Comparison of ENCODE assay signal across 10 mouse cellular contexts in the genomic region with DNA sequence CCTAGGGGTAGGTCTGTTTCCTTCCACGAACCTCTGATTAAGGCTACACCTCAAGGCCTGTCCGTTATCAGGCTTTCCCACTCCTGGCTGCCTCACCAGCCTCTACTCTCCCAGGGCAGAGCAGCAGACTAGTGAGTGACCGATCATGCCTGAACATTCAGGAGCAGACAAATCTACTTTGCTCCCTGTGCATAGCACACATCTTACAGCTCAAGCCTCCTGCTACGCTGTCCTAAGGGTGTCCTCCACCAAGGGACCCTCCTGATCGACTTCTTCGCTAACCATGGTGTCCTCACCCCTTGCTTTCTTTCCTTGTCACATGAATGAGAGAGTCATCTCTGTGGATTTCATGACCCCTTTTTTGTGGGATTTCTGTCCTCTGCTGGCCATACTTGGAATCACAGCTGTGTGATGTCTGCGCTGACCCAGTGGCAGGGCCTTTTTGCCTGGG. TPM values are rescaled to one million over a fixed set of nuclear protein-coding genes. Genes with fewer than 3 reads are reported as not detected.
DNase-seq lines count a peak whose midpoint lies in the region; ATAC-seq and TF ChIP-seq lines count a peak whose summit lies in the region.
"Had no signal": no experiment of that assay in that cellular context is flagged by ENCODE, and none has a peak within 500 bp of the region (broad histone marks: within the 10 kb centered on the region; RNA-seq: fewer than 3 reads in every experiment).

No protein-coding gene starts in this region.

- H3K27me3 ChIP-seq in liver, embryonic 16.5 days (ENCODE audit: control insufficient read depth, insufficient read depth, low read depth, low read length), result no peaks in the 10 kb centered on the region

- 21% methylated on average over 7 of the region's 7 CpGs for WGBS in liver, embryonic 16.5 days (ENCODE audit: insufficient replicate concordance)

- DNase-seq in cerebellum, adult 18-20 months, result peak; percentile 18 to 31
- peak; percentile 27 for DNase-seq in urinary bladder, postnatal 14 days (ENCODE audit: low spot score)
- DNase-seq in urinary bladder, postnatal 4 days (ENCODE audit: low spot score in 2 of 2), result no peak
- peak; percentile 71 for DNase-seq in heart, postnatal 4 days
- DNase-seq in right cerebral cortex, postnatal 25 days, result peak; percentile 5

- H3K27ac ChIP-seq in cortical plate, adult 2 months (ENCODE audit: insufficient read depth, low read length), result no peak overlapping the region
- peak overlapping the region; percentile 92 for H3K27ac ChIP-seq in liver, embryonic 16.5 days (ENCODE audit: low read length)

- no peak overlapping the region for H3K4me3 ChIP-seq in cortical plate, adult 2 months (ENCODE audit: insufficient read depth, low read length)
- peak overlapping the region; percentile 33 for H3K4me3 ChIP-seq in liver, embryonic 16.5 days (ENCODE audit: low read depth, low read length)

- H3K4me1 ChIP-seq in cortical plate, adult 2 months (ENCODE audit: control insufficient read depth, insufficient read depth, low read length), result no peaks in the 10 kb centered on the region
- peaks cover 19% of the 10 kb centered on the region for H3K4me1 ChIP-seq in liver, embryonic 16.5 days (ENCODE audit: control insufficient read depth, low read depth, low read length)

- no peaks in the 10 kb centered on the region for H3K9me3 ChIP-seq in liver, embryonic 16.5 days (replicated peaks; ENCODE audit: control insufficient read depth, low read length)

- TF ChIP-seq CTCF in cortical plate, adult 2 months (IDR thresholded peaks at IDR 0.05; ENCODE audit: extremely low read depth, insufficient read depth, low read length), result peak; percentile 58

- no peak for TF ChIP-seq POLR2A in cortical plate, adult 2 months (IDR thresholded peaks at IDR 0.05; ENCODE audit: extremely low read depth, insufficient read depth, low read length)

- no peak for ATAC-seq in cerebellum, adult (ENCODE audit: insufficient number of reproducible peaks, low FRiP score, low TSS enrichment)
- ATAC-seq in liver, embryonic 16.5 days (ENCODE audit: low read depth), result peak; percentile 100

- H3K4me2 ChIP-seq in liver, embryonic 16.5 days (ENCODE audit: low read depth, low read length), result peak overlapping the region; percentile 59

- peak overlapping the region; percentile 47 for H3K9ac ChIP-seq in liver, embryonic 16.5 days (ENCODE audit: low read depth, low read length)

- H3K36me3 ChIP-seq in liver, embryonic 16.5 days (ENCODE audit: control insufficient read depth, insufficient read depth), result no peaks in the 10 kb centered on the region

RNA-seq across cellular contexts. Expression of a gene that starts 7.0 kb away (rescaled TPM):
- polyA plus RNA-seq in cortical plate, adult 2 months (2012; rRNA removed), result not detected in 2 replicates
- total RNA-seq in heart, postnatal 4 days (2021), result not detected
- not detected in 2 replicates for polyA plus RNA-seq in liver, embryonic 16.5 days (2015; fragmentation: Nextera tagmentation; extraction: Ambion mirVana)
- total RNA-seq: layer of hippocampus, postnatal 36 days had no signal
- polyA plus RNA-seq: stomach, embryonic 14.5 days had no signal

RNA-seq across cellular contexts. Expression of a gene that starts 10.4 kb away (rescaled TPM):
- polyA plus RNA-seq in cortical plate, adult 2 months (2012; rRNA removed), result not detected in 2 replicates
- not detected for total RNA-seq in heart, postnatal 4 days (2021)
- polyA plus RNA-seq in liver, embryonic 16.5 days (2015; fragmentation: Nextera tagmentation; extraction: Ambion mirVana), result not detected in 2 replicates
- total RNA-seq: layer of hippocampus, postnatal 36 days had no signal
- polyA plus RNA-seq: stomach, embryonic 14.5 days had no signal

RNA-seq across cellular contexts. Expression of a gene that starts 17.6 kb away (rescaled TPM):
- not detected in 2 replicates for polyA plus RNA-seq in cortical plate, adult 2 months (2012; rRNA removed)
- total RNA-seq in heart, postnatal 4 days (2021), result not detected
- polyA plus RNA-seq in liver, embryonic 16.5 days (2015; fragmentation: Nextera tagmentation; extraction: Ambion mirVana), result not detected in 2 replicates
- total RNA-seq: layer of hippocampus, postnatal 36 days had no signal
- polyA plus RNA-seq: stomach, embryonic 14.5 days had no signal

RNA-seq across cellular contexts. Expression of a gene that starts 28.0 kb away (rescaled TPM):
- not detected in 2 replicates for polyA plus RNA-seq in cortical plate, adult 2 months (2012; rRNA removed)
- not detected for total RNA-seq in heart, postnatal 4 days (2021)
- not detected in 2 replicates for polyA plus RNA-seq in liver, embryonic 16.5 days (2015; fragmentation: Nextera tagmentation; extraction: Ambion mirVana)
- total RNA-seq: layer of hippocampus, postnatal 36 days had no signal

RNA-seq across cellular contexts. Expression of a gene that starts 32.5 kb away (rescaled TPM):
- polyA plus RNA-seq in cortical plate, adult 2 months (2012; rRNA removed), result 0.06 TPM in 1 of 2 replicates, not detected in the other
- total RNA-seq in heart, postnatal 4 days (2021), result under 1 TPM in 1 of 2 experiments, not detected in 1; 0.09 TPM
- not detected in 2 replicates for polyA plus RNA-seq in liver, embryonic 16.5 days (2015; fragmentation: Nextera tagmentation; extraction: Ambion mirVana)

Comparison
In these comparisons a context has a peak if more than half of its experiments do, and no peak if none do; other contexts are left out.
1. DNase-seq: peak in cerebellum, adult 18-20 months (2 of 2), urinary bladder, postnatal 14 days (single experiment), heart, postnatal 4 days (single experiment) and right cerebral cortex, postnatal 25 days (single experiment); none in urinary bladder, postnatal 4 days (0 of 2).